Mouse (Mus musculus) megakaryocyte, adult 5-6 weeks (primary cell): ENCODE measurements at regions not wholly inside any gene's neighbourhood (a gene's known extent, or its start where the extent isn't known, plus 50 kb on each side); places are given as distances from the start of the nearest gene placed in this dataset.

ENCODE experiments used
- ATAC-seq: 2 replicates; pipeline ENCODE4 v1.8.0; 2016; ENCODE audit warnings: mild to moderate bottlenecking, inconsistent platforms; ENCODE audit not compliant: poor library complexity, severe bottlenecking

GRCm38 (mm10) chr2:77358176-77358575 lies 77.8 kb upstream of the Sestd1 start:
- no peak for ATAC-seq

GRCm38 (mm10) chr2:77356798-77357197 lies 76.4 kb upstream of the Sestd1 start:
- ATAC-seq, result no peak

- no peak for ATAC-seq
Observed at GRCm38 (mm10) chr2:77351987-77352628, 71.7 kb upstream of the Sestd1 start.

GRCm38 (mm10) chr2:77347027-77347426 lies 66.6 kb upstream of the Sestd1 start:
- no peak for ATAC-seq

GRCm38 (mm10) chr2:77343736-77344440 lies 63.5 kb upstream of the Sestd1 start:
- ATAC-seq, result no peak

- ATAC-seq, result no peak
Observed at GRCm38 (mm10) chr2:77342416-77342815, 62.0 kb upstream of the Sestd1 start.

GRCm38 (mm10) chr2:77341575-77342332 lies 61.4 kb upstream of the Sestd1 start:
- ATAC-seq, result peak; percentile 99

- no peak for ATAC-seq
Observed at GRCm38 (mm10) chr2:77340076-77340475, 59.7 kb upstream of the Sestd1 start.

GRCm38 (mm10) chr2:77337786-77338406 lies 57.5 kb upstream of the Sestd1 start:
- ATAC-seq, result no peak

- no peak for ATAC-seq
Observed at GRCm38 (mm10) chr2:77337318-77337717, 56.9 kb upstream of the Sestd1 start.

GRCm38 (mm10) chr2:77336810-77337209 lies 56.4 kb upstream of the Sestd1 start:
- ATAC-seq, result no peak

- ATAC-seq, result no peak
Observed at GRCm38 (mm10) chr2:77334706-77335105, 54.3 kb upstream of the Sestd1 start.

GRCm38 (mm10) chr2:77333394-77334079 lies 53.1 kb upstream of the Sestd1 start:
- no peak for ATAC-seq
